Mouse (Mus musculus) CD4-positive, CD25-positive, alpha-beta regulatory T cell, adult 4 months (primary cell): ENCODE data around the gene Cmtm2a. TPM values are rescaled to one million over a fixed set of nuclear protein-coding genes. Genes with fewer than 3 reads are reported as not detected.
"Not testable (repeated sequence)": the region's sequence is repeated elsewhere in the genome, so short reads cannot be mapped to it uniquely, and the experiment has no call there.

Experiments used
- ATAC-seq: one replicate; pipeline ENCODE4 v1.8.0; 2017
- polyA plus RNA-seq, 2 experiments: library from polyadenylated mRNA; unstranded; fragments of 100-300 nt; shearing (Covaris generic); gene quantifications; one replicate each; pipeline ENCODE4 v1.2.1; 2017

Cmtm2a gene
- under 1 TPM in 1 of 2 experiments, not detected in 1; 0.54 TPM for polyA plus RNA-seq

DNA sequence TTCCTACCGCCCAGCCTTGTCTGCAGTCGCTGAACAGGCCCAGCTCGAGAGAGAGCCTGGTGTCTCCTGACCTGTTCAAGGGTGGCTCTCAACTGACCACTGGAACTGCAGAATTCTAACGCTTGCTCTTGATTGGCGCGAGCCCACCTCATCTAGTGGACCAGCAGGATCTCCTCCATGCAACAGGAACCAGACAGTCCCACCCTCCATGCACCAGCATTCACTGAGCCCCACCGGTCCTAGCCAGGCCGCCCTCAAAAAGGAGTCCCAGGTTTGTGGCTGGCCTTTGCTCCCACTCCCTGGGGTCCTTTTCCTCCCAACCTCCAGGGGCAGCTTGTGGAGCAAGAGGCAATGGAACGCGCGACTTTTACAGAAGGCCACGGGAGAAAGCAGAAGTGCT, at the start of gene Cmtm2a:
Cmtm2a (minus strand) TSS at position 101 of the 400 bp plus-strand sequence.
- ATAC-seq, result not testable (repeated sequence)

DNA sequence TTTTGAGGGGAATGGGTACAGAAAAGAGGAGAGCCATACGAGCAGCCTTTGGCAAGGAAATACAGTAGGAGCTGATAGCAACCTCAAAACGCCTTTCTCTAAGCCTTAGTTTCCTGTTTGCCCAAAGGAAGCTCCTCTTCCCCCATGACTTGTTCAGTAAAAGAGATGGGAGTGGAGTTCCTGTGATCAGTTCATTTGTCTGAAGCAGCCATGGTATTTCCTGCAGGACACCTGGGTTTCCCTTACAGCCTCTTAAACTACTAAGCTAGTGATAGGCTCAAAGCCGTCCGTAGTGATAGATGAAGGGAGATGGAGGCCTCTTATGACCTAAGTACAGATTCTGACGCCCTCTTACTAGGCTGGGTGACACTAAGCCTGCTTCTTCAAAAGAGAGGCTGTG, 49.4 kb upstream of the Cmtm2a start:
- no peak for ATAC-seq

GRCm38 (mm10) chr8:104341678-104342077, 48.7 kb upstream of the Cmtm2a start:
- ATAC-seq, result no peak

DNA sequence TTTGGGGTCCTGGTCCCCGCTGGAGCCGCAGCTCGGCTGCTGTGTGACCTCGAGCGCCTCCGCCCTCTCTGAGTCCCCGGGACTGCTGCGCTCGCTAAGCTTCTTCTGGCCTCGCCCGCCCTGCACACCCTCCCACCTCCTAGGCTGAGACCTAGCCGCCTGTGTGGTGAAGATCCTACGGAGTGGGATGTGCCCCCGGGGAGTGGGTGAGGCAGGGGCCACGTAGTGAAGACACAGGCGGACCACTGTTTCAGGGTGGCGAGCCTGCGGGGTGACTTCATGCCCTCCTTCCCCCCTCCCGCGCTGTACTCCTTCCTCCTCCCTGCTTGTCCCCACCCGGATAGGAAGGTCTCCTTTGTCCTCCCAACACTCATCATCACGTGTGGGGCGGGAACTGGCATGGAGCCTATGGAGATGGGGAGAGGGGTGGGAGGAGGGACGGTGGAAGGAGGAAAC, 48.2 kb upstream of the Cmtm2a start:
- peak; percentile 13 for ATAC-seq

DNA sequence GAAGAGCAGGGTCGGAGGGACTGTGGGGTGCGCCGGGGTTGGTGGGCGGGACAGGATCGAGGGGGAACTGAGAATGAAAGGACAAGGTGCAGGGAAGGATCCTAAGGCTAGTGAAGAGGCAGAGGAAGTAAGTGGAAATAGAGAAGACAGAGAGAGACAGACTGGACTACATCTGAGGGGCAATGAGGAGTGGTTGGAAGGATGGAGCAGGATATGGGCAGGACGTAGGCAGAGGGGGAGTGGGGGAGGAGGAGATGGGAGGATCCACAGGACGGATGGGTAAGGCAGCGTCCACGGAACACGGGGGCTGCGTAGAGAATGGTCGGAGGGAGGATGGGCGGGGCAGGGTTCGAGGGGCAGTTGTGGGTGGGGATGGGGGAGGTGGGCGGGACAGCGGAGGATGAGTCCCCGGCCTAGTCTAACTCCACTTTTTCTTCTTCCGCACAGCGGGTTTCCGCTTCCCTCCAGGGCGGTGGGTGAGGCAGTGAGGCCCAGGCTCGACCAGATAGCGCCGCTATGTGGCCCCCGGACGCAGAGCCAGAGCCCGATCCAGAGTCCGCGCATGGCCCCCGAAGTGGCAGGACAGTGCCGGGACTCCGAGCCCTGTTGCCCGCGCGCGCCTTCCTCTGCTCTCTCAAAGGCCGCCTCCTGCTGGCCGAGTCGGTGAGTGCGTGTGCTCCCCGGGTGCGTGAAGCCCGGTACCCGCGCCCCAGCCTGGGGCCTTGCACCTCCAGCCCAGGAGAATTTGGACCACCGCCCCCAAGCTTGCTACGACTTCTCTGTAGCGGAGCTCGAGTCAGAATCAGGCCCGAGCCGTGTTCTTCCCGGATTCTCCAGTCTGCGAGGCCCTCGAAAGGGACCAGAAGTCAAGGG, 47.5 kb upstream of the Cmtm2a start:
- peak; percentile 83 for ATAC-seq

- no peak for ATAC-seq
Measured at GRCm38 (mm10) chr8:104339983-104340232, 46.9 kb upstream of the Cmtm2a start.

- ATAC-seq, result no peak
Measured at GRCm38 (mm10) chr8:104339229-104339982, 46.4 kb upstream of the Cmtm2a start, which contains the start of gene Cmtm3. Cmtm3 (plus strand) TSS chr8:104339410.

GRCm38 (mm10) chr8:104337890-104338289, 44.9 kb upstream of the Cmtm2a start:
- ATAC-seq, result peak; percentile 25

DNA sequence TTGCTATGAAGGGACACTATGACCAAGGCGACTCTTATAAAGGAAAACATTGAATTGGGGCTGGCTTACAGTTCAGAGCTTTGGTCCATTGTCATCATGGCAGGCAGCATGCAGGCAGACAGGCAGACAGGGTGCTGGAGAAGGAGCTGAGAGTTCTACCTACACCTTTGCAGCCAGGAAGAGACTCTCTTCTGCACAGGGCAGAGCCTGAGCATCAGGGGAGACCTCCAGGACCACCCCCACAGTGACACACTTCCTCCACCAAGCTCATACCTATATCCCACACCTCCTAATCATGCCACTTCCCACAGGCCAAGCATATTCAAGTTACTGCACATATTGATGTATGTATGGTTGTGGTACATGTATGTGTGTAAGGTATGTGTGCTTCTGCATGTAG, 43.8 kb upstream of the Cmtm2a start:
- ATAC-seq, result no peak

DNA sequence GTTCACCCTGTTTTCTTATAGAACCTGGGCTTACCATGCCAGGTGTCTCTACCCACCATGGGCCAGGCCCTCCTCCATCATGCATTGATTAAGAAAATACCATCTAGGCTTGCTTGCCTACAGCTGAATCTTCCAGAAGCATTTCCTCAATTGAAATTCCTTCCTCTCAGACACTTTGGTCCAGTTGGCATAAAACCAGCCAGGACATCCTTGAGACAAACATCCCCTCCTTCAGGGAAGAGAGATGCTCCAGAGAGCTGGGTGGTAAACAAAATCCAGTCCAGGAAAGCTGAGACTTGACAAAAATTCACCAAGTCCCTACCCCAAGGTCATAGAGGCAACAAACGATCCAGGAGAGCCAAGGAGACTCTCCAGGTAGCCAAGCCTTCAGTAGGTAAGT, 41.2 kb upstream of the Cmtm2a start:
- no peak for ATAC-seq

- ATAC-seq, result no peak
Measured at GRCm38 (mm10) chr8:104333786-104334185, 40.8 kb upstream of the Cmtm2a start.

GRCm38 (mm10) chr8:104332665-104333631, 40.0 kb upstream of the Cmtm2a start:
- no peak for ATAC-seq

DNA sequence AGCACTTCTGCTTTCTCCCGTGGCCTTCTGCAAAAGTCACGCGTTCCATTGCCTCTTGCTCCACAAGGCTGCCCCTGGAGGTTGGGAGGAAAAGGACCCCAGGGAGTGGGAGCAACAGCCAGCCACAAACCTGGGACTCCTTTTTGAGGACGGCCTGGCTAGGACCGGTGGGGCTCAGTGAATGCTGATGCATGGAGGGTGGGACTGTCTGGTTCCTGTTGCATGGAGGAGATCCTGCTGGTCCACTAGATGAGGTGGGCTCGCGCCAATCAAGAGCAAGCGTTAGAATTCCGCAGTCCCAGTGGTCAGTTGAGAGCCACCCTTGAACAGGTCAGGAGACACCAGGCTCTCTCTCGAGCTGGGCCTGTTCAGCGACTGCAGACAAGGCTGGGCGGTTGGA, 28.9 kb upstream of the Cmtm2a start, which contains the start of gene Cmtm2b:
Cmtm2b (plus strand) TSS at position 301 of the 400 bp plus-strand sequence.
- ATAC-seq, result not testable (repeated sequence)

DNA sequence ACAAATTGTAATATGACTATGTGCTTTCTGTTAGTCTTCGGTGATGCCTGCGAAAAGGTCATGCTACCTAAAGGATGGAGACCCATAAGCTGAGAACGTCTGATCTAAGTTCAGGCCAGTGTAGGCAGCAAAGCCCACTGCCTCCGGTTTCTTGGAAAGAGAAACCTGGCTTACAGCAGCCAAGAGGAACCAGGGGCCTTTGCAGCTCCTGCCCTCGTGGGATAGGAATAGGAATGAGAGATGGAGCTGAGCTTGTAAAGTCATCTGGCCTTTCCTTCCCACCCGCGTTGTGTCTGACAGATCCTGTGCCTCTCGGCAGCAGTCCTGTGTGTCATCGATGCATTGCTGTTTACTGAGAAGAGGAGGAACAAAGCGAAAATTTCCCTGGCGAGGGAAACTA, 28.3 kb upstream of the Cmtm2a start, which contains the start of gene Gm11020:
Gm11020 (plus strand) TSS at position 301 of the 400 bp plus-strand sequence.
- ATAC-seq, result not testable (repeated sequence)

DNA sequence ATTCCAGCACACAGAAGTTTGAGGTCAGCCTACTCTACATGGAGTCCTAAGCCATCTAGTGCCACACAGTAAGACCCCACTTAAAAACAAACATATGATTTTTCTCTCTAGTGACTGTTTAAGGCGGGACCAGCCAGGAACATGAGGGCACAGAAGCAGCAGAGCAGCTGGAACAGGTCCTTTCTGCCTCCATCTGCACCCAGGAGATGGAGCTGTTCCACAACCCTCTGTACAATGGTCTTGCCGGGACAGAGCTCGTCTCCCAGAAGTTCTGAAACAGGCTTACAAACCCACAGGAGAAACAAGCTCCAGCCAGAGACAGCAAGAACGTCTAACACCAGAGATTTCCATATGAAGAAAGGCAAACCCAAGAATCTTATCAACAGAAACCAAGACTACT, 20.3 kb upstream of the Cmtm2a start:
- no peak for ATAC-seq

- ATAC-seq, result not testable (repeated sequence)
Measured at GRCm38 (mm10) chr8:104312023-104312422, 19.0 kb upstream of the Cmtm2a start.

GRCm38 (mm10) chr8:104309441-104310155, 16.6 kb upstream of the Cmtm2a start, which contains the start of the genes Gm45711 and Cmtm1:
Gm45711 (minus strand) TSS chr8:104310081.
Cmtm1 (minus strand) TSS chr8:104310145.
- ATAC-seq, result not testable (repeated sequence)

- not testable (repeated sequence) for ATAC-seq
Measured at GRCm38 (mm10) chr8:104308341-104308740, 15.4 kb upstream of the Cmtm2a start.

DNA sequence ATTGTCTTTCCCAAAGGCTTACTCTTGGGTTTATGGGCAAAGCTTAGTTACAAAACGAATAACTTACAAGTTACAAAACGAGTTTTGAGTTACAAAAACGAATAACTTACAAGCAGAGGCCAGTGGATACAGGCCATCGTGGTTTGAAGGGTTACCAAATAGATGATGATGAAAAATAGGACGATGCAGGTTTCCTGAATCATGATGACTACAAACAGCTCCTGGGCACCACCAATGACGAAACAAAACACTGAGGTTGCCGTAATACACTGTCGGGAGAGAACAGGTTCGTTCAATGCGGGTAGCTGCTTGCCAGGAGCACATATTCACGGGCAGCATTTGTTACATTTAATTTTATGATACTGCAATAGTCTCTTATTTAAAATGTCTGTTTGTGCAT, 12.0 kb upstream of the Cmtm2a start:
- no peak for ATAC-seq

DNA sequence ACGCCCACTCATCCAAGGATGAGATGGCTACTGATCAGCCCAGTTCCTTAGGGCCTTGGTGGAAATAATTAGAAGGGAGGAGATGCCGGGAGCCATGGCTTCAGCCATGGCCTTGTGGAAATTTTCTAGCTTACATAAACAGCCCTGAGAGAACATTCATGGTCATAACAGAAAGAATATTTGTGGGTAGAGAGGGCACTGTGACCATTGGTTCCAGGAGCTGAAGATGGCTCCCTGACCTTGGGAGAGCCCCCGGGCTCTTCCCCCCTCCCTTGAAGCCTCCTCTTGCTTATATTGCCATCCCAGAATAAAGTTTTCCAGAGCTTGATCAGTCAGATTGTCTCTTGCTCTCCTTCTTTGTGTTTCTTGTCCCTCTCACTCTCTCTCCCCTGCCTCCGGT, 9.6 kb upstream of the Cmtm2a start:
- ATAC-seq, result not testable (repeated sequence)

DNA sequence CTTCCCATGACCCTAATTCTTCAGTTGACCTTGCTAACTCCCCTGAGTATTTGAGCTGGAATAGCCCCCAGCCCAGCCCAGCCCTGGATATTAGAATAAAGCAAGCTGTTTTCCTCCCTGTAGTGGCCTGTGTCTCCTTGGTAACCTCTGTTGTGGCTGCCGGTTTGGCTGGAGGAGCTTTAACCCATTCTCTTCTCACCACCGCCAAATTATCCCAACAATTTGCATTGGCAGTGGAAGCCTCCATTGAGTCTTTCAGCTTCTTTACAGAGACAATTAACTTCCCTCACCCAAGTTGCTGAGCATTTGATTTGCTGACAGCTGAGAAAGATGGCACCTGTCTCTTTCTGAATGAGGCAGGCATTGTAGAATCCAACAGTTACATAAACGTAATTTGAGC, 8.6 kb upstream of the Cmtm2a start:
- not testable (repeated sequence) for ATAC-seq
